Mouse (Mus musculus) erythroblast, adult 5-6 weeks (primary cell): Measurements from ENCODE around the gene Islr. TPM values are rescaled to one million over a fixed set of nuclear protein-coding genes. Genes with fewer than 3 reads are reported as not detected.

Experiments
- ATAC-seq: replicated peaks from 2 replicates; pipeline ENCODE4 v1.8.0; 2016; ENCODE audit warnings: moderate number of reproducible peaks, mild to moderate bottlenecking, moderate TSS enrichment, inconsistent platforms; ENCODE audit not compliant: poor library complexity, low FRiP score, severe bottlenecking
- total RNA-seq, 2 experiments: library from RNA; stranded (forward) in 1 of 2; stranded (reverse) in 1 of 2; fragments of 150-400 nt in 1 of 2; fragments of 200-764, 138-1000 nt in 1 of 2; gene quantifications; 2 replicates each; pipeline versions ENCODE4 v1.2.3 to v1.2.4; 2015 to 2017; ENCODE audit warnings: low replicate concordance in 2 of 2

Gene Islr
- total RNA-seq, 2 experiments from 2014 or later, result not detected

DNA sequence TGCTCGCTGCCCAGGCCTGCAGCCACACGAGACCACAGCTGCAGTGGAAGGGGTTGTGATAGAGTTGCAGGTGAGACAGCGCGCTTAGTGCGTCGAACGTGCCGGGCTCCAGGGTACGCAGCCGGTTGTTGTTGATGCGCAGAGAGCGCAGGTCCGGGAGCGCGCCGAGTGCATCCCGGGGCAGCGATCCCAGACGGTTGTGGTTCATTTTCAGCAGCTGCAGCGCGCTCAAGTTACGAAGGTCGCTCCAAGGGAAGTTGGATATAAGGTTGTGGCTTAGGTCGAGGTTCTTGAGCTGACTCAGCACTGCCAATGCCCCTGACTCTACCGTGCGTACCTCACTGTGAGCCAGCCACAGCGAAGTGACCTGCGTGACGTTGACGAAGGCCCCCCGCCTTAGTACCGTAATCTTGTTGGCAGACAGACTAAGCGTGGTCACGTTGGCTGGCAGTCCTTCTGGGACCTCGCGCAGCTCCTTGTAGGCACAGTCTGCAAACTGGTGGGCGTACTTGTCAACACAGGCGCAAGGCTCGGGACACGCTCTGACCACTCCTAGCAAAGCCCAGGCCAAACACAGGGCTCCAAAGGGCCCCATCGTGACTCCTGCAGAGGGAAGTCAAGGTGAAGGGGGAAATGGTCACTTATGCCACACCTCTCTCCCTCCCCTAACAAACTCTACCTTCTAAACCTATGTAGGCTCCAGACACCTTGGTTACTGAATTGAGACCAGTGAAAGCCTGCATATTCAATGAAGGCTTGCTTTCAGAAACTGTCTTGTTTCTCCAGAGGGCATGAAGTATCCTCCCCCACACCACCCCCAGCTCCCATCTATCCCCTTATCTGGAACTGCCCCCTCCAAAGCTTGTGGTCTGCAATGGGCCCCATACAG, 4.5 kb downstream of the Islr start:
- ATAC-seq, result no peak

DNA sequence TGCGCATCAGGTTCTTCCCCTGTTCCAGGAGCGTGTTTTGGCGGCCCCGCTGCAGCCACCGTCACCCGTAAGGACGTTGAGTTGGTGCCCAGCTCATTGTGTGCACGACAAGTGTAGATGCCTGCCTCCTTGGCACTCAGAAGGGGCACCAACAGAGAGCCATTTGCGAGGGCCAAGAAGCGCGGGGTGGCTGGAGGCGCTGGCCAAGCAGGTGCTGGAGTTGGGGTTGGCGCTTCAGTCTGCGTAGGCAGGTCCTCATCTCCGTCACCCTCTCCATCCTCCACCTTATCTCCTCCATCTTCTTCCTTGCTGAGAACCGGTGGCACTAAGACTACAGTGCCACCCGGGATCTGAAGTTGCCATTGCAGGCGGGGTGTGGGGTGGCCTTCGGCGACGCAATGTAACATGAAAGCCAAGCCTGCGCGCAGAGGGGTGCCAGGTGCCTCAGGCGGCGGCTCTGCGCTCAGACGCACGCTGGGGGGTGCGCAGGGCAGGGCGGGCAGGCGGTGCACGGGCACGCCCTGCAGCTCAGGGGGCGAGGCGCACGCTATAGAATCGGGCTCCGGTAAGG, 5.2 kb downstream of the Islr start:
- no peak for ATAC-seq

DNA sequence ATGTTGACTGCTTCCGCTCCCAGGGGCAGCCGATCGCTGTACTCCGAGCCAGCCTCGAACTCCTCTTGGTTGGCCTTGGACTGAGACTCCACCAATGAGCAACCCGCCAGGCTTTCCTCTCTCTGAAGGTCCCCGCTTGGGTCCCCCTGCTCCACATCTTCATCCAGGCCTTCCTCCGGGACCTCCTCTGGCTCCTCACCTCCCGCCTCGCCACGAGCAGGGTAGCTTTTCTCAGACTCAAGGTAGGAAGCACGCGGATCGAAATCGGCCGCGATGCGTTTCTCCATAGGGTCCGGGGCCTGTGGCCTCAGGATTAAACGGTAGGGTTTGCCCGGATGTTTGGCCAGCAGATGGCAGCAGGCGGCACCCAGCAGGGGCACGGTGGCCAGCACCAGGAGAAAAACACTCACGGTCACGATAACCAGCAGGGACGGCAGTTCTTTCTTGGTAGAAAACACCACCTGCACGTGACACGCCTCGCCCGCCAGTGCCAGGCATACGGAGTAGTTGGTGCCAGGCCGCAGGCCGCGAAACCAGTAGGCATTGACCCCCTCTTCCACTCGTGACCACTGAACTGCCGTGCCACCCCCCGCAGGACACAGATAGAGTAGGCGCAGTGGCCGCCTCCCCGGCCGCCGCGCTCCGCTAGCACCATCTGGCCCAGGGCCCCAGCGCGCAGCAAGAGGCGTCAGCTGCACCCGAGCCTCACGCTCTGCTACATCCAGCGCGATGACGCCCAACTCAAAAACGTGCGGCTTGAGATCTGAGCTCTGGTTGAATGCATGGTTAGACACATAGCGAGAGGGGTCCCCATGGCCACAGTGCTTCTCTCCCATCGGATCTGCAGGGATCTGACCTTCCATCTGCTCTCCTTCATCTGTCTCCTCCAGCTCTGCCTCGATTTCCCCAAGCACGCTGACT, 6.1 kb downstream of the Islr start:
- peak; percentile 73 for ATAC-seq

- ATAC-seq, result no peak
Measured at GRCm38 (mm10) chr9:58196610-58197567, 7.2 kb downstream of the Islr start.

DNA sequence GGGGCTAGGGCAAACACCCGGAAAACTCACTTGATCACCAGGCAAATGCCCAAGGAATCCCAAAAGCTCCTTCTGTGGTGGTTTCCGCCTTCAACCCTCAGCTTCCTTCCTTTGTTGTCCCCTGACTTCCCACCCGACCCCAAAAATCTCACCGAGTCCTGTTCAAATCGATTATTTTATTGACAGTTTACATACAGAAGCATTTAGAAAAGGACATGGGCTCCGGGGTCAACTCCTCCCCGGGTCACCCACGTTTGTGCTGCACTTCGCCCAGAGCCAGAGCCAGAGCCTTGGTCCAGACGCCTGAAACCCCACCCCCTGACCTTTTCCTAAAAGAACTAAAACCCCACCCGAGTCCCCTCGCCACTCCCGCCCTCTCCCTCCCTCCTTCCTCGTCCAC, 8.0 kb downstream of the Islr start:
- no peak for ATAC-seq

GRCm38 (mm10) chr9:58195671-58196070, 8.4 kb downstream of the Islr start:
- ATAC-seq, result no peak

DNA sequence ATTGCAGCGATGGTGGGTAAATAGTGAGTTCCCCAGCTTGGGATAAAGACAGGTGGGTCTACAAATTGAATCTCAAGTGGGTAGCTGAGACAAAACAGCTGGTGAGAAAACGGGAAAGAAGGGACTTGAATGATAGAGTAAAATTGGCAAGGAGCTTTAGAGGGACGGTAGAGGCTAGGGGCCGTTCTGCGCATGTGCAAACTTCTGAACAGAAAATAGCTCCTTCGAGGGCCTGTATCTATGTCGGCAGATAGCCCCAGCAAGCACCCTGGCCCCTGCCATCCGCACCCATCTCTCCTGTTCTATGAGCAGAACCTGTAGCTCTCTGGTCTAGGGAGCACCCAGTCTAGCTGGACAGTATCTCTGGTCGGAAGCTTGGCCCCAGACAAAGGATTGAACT, 9.9 kb downstream of the Islr start:
- no peak for ATAC-seq

DNA sequence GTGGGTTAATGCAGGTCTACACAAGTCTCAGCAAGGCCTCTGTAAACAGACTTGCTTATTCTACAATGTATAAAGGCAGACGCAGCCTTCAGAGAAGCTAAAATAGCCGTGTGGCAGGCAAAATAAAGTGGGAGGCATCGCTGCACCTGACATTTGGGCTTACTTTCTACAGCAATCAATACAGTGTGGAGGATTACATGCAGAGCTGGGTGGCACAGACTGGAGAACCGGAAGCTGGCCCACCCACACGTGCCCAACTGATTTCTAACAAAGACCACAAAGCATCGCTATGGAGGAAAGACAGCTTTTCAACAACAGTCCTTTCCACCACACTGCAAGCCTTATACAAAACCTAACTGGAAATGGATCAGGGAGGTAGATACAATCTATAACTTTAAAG, 19.6 kb downstream of the Islr start:
- ATAC-seq, result no peak

DNA sequence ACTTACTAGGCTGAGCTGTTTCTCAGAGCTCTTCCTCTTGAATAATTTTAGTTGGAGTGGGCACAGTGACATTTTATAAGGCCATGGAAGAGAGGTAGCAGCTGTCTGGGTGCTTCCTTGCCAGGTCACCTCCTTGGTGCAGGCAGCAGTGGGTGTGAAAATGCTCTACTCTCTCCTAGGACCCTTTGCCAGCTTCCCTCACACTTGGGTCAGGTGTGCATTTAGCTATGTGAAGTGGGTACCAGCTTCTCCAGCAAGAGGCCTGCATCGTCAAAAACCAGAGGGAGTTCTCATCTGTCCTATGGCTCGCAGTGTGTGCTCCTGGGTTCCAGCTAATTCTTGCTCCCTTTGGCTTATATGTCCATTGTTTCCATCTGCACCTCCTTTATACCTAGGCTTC, 24.7 kb downstream of the Islr start:
- ATAC-seq, result no peak

DNA sequence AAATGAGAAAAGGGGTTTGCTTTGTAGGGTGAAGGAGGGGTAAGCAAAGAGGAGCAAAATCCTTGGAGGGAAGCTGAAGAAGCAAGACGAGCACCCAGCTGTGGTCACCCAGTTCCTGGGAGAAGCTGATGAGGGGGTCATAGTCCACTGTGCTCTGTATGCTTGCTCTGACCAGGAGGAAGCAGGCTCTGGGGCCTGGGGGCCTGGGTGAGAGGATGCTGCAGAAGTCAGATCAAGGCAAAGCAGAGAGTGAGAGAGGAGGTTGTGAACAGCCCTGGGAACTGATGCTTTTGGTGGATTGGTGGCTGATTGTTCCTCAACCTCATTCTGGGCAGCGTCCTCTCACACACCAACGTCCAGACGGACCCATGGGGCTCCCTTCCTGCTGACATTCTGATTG, 26.9 kb downstream of the Islr start:
- ATAC-seq, result no peak

GRCm38 (mm10) chr9:58175745-58176487, 28.2 kb downstream of the Islr start:
- no peak for ATAC-seq

- no peak for ATAC-seq
Measured at GRCm38 (mm10) chr9:58174818-58175251, 29.3 kb downstream of the Islr start.

- ATAC-seq, result no peak
Measured at GRCm38 (mm10) chr9:58172863-58173262, 31.2 kb downstream of the Islr start.

- ATAC-seq, result no peak
Measured at GRCm38 (mm10) chr9:58169426-58169825, 34.7 kb downstream of the Islr start.

DNA sequence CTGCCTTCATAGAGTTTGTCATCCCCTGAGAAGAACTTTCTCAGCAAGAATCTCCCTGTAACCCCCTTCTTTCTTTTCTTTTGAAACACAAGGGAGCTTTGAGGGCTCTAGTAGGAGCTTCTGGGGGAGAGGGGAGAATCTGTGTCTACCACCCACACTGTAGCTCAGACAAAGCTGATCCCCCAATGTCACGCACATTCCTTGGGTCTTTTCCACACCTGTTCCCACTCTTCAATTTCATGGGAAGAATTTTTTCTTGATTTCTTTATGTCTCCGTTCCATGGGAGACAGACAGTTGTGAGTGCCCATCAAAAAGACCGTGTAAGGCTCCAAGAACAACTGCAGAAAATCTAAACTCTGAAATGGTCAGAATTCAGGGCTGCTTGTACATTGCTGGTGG, 35.2 kb downstream of the Islr start:
- ATAC-seq, result no peak

DNA sequence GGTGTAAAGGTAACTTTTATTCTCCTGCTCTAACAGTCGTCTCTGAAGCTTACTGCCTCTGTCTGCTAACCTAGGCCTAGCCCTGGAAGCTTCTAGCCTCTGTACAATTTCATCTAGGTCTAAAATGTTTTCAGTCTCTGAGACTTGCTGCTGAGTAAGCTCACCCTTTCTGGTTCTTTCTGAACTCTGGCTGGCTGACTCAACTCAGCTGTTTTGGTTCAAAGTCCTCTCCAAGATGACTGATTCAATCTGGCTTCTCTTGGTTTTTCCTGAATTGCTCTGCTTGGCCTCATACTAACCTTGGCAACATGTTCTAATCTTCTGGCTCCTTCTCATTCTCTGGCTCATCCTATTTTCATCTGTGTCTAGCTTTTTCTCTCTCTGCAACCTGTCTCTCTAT, 38.3 kb downstream of the Islr start:
- ATAC-seq, result no peak

DNA sequence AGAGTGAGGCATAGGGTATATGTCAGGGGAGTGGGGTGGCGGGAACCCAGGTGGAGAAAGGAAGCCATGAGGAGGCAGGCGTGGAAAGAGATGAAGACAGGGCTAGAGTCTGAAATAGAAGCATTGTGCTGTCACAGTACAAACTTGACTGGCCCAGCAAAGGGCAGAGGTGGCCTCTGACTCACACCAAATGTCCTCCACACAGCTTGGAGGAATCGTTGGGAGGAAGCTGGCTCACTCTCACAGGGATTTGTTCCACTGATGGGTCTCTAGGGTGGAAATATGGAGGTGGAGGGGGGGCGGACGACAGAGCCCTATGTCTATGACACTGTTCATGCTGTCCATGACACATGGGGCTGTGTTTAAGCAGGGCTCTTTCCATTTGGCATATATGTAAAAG, 41.0 kb downstream of the Islr start:
- ATAC-seq, result no peak

DNA sequence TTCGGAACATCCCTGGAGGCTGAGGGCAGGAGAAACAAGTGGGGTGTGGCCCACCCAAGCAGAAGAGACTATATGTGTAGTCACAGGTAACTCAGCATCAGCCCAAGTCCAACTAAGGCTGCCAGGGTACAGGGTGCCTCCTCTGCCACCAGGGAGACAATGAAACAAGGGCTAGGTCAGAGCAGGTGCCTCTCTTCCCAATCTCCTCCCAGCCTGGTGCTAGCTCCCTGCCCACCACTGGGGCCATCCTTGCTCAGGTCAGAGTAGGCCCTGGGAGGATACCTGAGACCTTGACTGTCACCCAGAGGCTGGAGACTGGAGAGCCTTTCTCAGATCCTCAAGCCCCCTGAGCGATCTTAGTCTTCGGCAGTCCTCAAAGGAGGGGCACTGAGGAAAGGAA, 41.9 kb downstream of the Islr start:
- ATAC-seq, result no peak

- ATAC-seq, result no peak
Measured at GRCm38 (mm10) chr9:58160315-58160714, 43.8 kb downstream of the Islr start.
